Mouse (Mus musculus): ENCODE measurements at regions not wholly inside any gene's neighbourhood (a gene's known extent, or its start where the extent isn't known, plus 50 kb on each side); places are given as distances from the start of the nearest gene placed in this dataset.

DNA sequence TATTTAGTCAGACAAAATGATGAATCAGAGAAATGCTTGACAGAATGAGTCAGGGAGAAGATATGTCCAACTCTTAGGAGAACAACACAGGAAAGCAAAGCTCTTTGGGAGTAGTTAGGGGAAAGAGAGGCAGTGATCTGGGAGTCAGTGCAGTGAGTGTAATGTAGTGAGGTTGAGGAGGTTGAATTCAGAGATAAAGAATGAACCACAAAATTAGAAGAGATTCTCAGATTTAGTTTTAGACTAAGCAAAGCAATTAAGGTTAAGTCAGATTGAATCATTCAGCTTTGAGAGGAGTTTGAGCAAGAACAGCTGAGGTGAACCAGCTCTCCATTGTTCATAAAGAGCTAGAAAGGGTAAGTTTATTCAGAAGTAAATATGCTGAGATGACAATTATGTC, 777.0 kb upstream of the Foxg1 start:
- H3K27ac ChIP-seq = no peak overlapping the region
- H3K4me3 ChIP-seq = no peak overlapping the region
- ATAC-seq (ENCODE audit: low FRiP score, low read depth) = no peak
- H3K36me3 ChIP-seq = no peaks in the 10 kb centered on the region
- no peak overlapping the region for H3K9ac ChIP-seq
- no peaks in the 10 kb centered on the region for H3K27me3 ChIP-seq (replicated peaks)
- H3K9me3 ChIP-seq = no peaks in the 10 kb centered on the region
- no peaks in the 10 kb centered on the region for H3K4me1 ChIP-seq
- no peak overlapping the region for H3K4me2 ChIP-seq (replicated peaks)

DNA sequence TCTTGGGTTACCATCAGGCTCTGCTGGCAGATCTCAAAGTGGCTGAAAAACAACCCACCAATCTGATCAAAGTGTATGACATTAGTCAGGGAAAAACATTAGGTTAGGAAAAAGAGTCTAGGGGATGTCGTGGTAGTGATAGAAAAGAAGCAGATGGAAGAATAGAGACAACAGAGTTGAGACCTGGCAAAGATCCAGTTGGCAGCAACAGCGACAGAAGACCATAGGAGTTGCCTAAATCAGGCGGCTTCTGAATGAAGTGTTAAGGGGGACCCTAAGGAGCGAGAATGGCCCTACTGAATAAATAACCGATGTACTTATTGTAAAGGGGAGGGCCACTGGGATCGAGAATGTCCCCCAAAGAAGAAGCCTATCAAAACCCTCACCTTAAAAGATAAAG, 773.1 kb upstream of the Foxg1 start:
- H3K27me3 ChIP-seq (replicated peaks) = no peaks in the 10 kb centered on the region
- 87% methylated on average over 6 of the region's 6 CpGs for WGBS
- H3K9me3 ChIP-seq = no peaks in the 10 kb centered on the region
- H3K4me3 ChIP-seq = no peak overlapping the region
- H3K27ac ChIP-seq = no peak overlapping the region
- no peak overlapping the region for H3K4me2 ChIP-seq (replicated peaks)
- H3K36me3 ChIP-seq = no peaks in the 10 kb centered on the region
- H3K9ac ChIP-seq = no peak overlapping the region
- no peaks in the 10 kb centered on the region for H3K4me1 ChIP-seq
- ATAC-seq (ENCODE audit: low FRiP score, low read depth) = no peak

GRCm38 (mm10) chr12:48612066-48612465, 770.4 kb upstream of the Foxg1 start:
- Histone ChIP-seq H3K36me3 (no peaks in the 10 kb centered on the region), H3K4me2 (replicated peaks) (no peak overlapping the region), H3K9me3 (no peaks in the 10 kb centered on the region), H3K4me3 (no peak overlapping the region), H3K27ac (no peak overlapping the region), H3K27me3 (replicated peaks) (no peaks in the 10 kb centered on the region), H3K4me1 (no peaks in the 10 kb centered on the region), H3K9ac (no peak overlapping the region)
- ATAC-seq (ENCODE audit: low FRiP score, low read depth) = no peak
- 85% methylated on average over 5 of the region's 5 CpGs for WGBS

DNA sequence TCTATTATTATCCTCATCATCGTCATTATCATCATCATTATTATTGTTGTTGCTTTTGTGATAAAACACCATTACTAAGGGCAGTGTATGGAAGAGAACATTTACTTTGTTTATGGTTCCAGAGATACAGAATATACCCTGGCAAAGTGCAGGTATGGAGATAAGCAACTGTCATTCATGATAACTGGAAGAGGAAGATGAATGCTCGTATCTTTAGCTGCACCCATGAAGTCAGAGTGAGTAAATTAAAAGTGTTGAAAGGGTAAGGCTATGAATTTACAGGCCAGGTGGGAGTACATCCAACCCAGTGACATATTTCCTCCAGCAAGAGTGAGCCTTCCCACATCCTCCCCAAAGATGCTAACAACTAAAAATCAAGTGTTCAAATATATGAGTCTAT, 766.1 kb upstream of the Foxg1 start:
- Histone ChIP-seq H3K4me2 (replicated peaks) (no peak overlapping the region), H3K9me3 (no peaks in the 10 kb centered on the region), H3K9ac (no peak overlapping the region), H3K27me3 (replicated peaks) (no peaks in the 10 kb centered on the region), H3K4me3 (no peak overlapping the region), H3K36me3 (no peaks in the 10 kb centered on the region), H3K27ac (no peak overlapping the region), H3K4me1 (no peaks in the 10 kb centered on the region)
- no peak for ATAC-seq (ENCODE audit: low FRiP score, low read depth)
- WGBS = 92% methylated on average over 2 of the region's 2 CpGs

DNA sequence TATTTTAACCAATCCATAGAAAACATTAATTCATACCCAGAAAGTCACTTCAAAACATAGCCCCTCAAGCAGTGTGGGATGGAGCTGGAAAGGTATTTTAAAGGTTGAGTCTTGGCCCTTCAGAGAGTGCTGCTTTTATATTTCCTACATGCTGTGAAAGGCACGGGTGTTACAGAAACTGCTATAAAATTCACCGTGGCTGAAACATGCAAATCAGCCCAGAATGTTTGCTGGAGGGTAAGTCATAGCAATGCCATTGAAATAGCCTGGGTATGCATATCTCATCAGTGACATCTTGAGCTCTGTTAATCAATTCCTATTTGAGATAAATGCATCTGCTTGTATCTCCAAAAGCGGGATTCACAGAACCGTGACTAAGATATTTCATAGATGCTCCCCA, 748.9 kb upstream of the Foxg1 start:
- Histone ChIP-seq H3K27ac (no peak overlapping the region), H3K9ac (no peak overlapping the region)
- 28% methylated on average over 4 of the region's 4 CpGs for WGBS

GRCm38 (mm10) chr12:48634671-48635241, 747.7 kb upstream of the Foxg1 start:
- H3K4me2 ChIP-seq (replicated peaks) = no peak overlapping the region
- 57% methylated on average over 6 of the region's 6 CpGs for WGBS
- no peak overlapping the region for H3K4me3 ChIP-seq
- no peaks in the 10 kb centered on the region for H3K27me3 ChIP-seq (replicated peaks)
- no peak overlapping the region for H3K9ac ChIP-seq
- H3K9me3 ChIP-seq = no peaks in the 10 kb centered on the region
- ATAC-seq (ENCODE audit: low FRiP score, low read depth) = peak; percentile 48
- no peaks in the 10 kb centered on the region for H3K36me3 ChIP-seq
- peak overlapping the region; percentile 50; the same call in 1 of the 2 replicates for H3K27ac ChIP-seq
- peaks cover 14% of the 10 kb centered on the region; the same call in 1 of the 2 replicates for H3K4me1 ChIP-seq

More for the DNA sequence above, 748.9 kb upstream of the Foxg1 start:
- peaks cover 14% of the 10 kb centered on the region; the same call in 1 of the 2 replicates for H3K4me1 ChIP-seq
- H3K4me3 ChIP-seq = no peak overlapping the region
- H3K27me3 ChIP-seq (replicated peaks) = no peaks in the 10 kb centered on the region
- H3K36me3 ChIP-seq = no peaks in the 10 kb centered on the region
- H3K9me3 ChIP-seq = no peaks in the 10 kb centered on the region
- peak; percentile 78 for ATAC-seq (ENCODE audit: low FRiP score, low read depth)
- H3K4me2 ChIP-seq (replicated peaks) = no peak overlapping the region

GRCm38 (mm10) chr12:48641974-48642373, 740.5 kb upstream of the Foxg1 start:
- Histone ChIP-seq H3K4me3 (no peak overlapping the region), H3K36me3 (no peaks in the 10 kb centered on the region), H3K9me3 (no peaks in the 10 kb centered on the region), H3K4me2 (replicated peaks) (no peak overlapping the region), H3K27ac (no peak overlapping the region), H3K4me1 (no peaks in the 10 kb centered on the region), H3K9ac (no peak overlapping the region), H3K27me3 (replicated peaks) (no peaks in the 10 kb centered on the region)
- 0 out of 2 replicates have a peak, but pooled peaks have one; percentile 41 for ATAC-seq (ENCODE audit: low FRiP score, low read depth)
- WGBS = 42% methylated on average over 3 of the region's 3 CpGs

GRCm38 (mm10) chr12:48645135-48645534, 737.3 kb upstream of the Foxg1 start:
- no peak for ATAC-seq (ENCODE audit: low FRiP score, low read depth)

GRCm38 (mm10) chr12:48645910-48646309, 736.5 kb upstream of the Foxg1 start:
- H3K4me3 ChIP-seq = no peak overlapping the region
- no peaks in the 10 kb centered on the region for H3K27me3 ChIP-seq (replicated peaks)
- no peak overlapping the region for H3K27ac ChIP-seq
- H3K36me3 ChIP-seq = no peaks in the 10 kb centered on the region
- H3K4me1 ChIP-seq = no peaks in the 10 kb centered on the region
- no peaks in the 10 kb centered on the region for H3K9me3 ChIP-seq
- H3K4me2 ChIP-seq (replicated peaks) = no peak overlapping the region
- ATAC-seq (ENCODE audit: low FRiP score, low read depth) = no peak
- WGBS = 58% methylated on average over 7 of the region's 7 CpGs
- H3K9ac ChIP-seq = no peak overlapping the region

More at GRCm38 (mm10) chr12:48645135-48645534, 737.3 kb upstream of the Foxg1 start:
- Histone ChIP-seq H3K4me3 (no peak overlapping the region), H3K4me2 (replicated peaks) (no peak overlapping the region), H3K27ac (no peak overlapping the region), H3K4me1 (no peaks in the 10 kb centered on the region), H3K36me3 (no peaks in the 10 kb centered on the region), H3K9ac (no peak overlapping the region), H3K27me3 (replicated peaks) (no peaks in the 10 kb centered on the region), H3K9me3 (no peaks in the 10 kb centered on the region)
- WGBS = 56% methylated on average over 2 of the region's 2 CpGs

DNA sequence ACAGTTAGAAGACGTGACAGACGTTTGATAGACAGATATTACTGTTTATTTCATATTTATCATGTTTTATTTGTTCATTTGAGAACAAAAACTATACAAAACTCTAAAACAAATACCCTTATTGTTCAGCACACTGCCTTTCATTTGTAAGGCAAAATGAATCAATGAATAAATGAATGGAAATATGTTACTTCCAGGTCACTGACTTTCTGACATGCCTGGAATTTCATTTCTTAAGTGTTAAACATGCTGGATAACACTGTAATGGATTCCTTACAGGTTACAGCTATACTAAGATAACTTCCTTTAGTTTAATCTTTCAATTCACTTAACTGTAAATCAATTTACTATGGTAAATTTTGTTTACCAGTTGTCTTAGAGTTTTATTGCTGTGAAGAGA, 707.3 kb upstream of the Foxg1 start:
- H3K27ac ChIP-seq = no peak overlapping the region
- no peak overlapping the region for H3K4me3 ChIP-seq
- 66% methylated on average over 2 of the region's 2 CpGs for WGBS
- no peaks in the 10 kb centered on the region for H3K27me3 ChIP-seq (replicated peaks)
- no peaks in the 10 kb centered on the region for H3K4me1 ChIP-seq
- no peak overlapping the region for H3K9ac ChIP-seq
- ATAC-seq (ENCODE audit: low FRiP score, low read depth) = no peak
- H3K36me3 ChIP-seq = no peaks in the 10 kb centered on the region
- no peaks in the 10 kb centered on the region for H3K9me3 ChIP-seq
- H3K4me2 ChIP-seq (replicated peaks) = no peak overlapping the region

DNA sequence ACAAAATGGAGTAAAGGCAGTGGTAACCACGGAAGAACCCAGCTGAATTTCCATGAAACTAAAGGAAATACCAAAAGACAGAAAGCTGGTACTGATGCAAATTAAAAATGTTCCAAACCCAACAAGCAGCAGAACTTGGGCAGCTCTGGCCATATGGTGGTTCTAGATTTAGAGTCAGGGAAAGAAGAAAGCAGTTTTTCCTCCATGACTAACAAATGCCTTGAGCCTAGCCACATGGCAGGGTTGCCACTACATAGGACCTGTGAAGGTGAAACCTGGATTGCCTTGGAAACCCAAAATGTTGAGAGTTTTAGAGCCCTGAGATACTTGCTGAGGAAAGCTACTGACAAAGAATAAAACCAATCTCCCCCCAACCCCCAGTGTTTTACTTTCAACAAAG, 701.5 kb upstream of the Foxg1 start:
- Histone ChIP-seq H3K4me2 (replicated peaks) (no peak overlapping the region), H3K9ac (no peak overlapping the region), H3K9me3 (no peaks in the 10 kb centered on the region), H3K4me1 (no peaks in the 10 kb centered on the region), H3K27ac (no peak overlapping the region), H3K4me3 (no peak overlapping the region), H3K36me3 (no peaks in the 10 kb centered on the region), H3K27me3 (replicated peaks) (no peaks in the 10 kb centered on the region)
- ATAC-seq (ENCODE audit: low FRiP score, low read depth) = no peak
- WGBS = 71% methylated on average over 1 of the region's 1 CpGs

GRCm38 (mm10) chr12:48705963-48706362, 676.5 kb upstream of the Foxg1 start:
- no peak for ATAC-seq (ENCODE audit: low FRiP score, low read depth)
- Histone ChIP-seq H3K9ac (no peak overlapping the region), H3K9me3 (no peaks in the 10 kb centered on the region), H3K4me3 (no peak overlapping the region), H3K27ac (no peak overlapping the region), H3K36me3 (no peaks in the 10 kb centered on the region), H3K27me3 (replicated peaks) (no peaks in the 10 kb centered on the region), H3K4me2 (replicated peaks) (no peak overlapping the region), H3K4me1 (no peaks in the 10 kb centered on the region)
- WGBS = 85% methylated on average over 1 of the region's 1 CpGs

DNA sequence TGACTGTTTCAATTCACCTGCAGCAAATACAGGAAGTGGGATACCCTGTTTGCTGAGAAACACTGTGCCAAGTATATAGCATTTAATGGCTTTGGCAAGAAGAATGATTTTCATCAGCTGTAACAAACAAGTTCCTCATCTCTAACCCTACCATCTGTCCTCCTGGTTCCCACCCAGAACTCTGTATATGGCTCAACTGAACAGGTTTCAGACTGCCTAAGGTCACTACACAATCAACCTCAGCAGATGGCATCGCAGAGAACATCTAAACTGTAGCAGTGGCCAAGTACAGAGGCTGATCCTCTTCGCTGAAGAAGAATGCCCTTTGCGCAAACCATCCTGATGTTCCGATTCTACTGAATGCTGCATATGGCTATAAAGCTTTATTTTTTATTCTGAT, 668.8 kb upstream of the Foxg1 start:
- 94% methylated on average over 4 of the region's 4 CpGs for WGBS
- no peak for ATAC-seq (ENCODE audit: low FRiP score, low read depth)

More for the DNA sequence above, 668.8 kb upstream of the Foxg1 start:
- no peaks in the 10 kb centered on the region for H3K27me3 ChIP-seq (replicated peaks)
- H3K9ac ChIP-seq = no peak overlapping the region
- no peaks in the 10 kb centered on the region for H3K36me3 ChIP-seq
- H3K4me2 ChIP-seq (replicated peaks) = no peak overlapping the region
- no peak overlapping the region for H3K27ac ChIP-seq
- H3K9me3 ChIP-seq = no peaks in the 10 kb centered on the region
- H3K4me3 ChIP-seq = no peak overlapping the region
- H3K4me1 ChIP-seq = no peaks in the 10 kb centered on the region

Measured in neural tube, embryonic 12.5 days (tissue).